Mouse (Mus musculus): ENCODE measurements around the gene Hoxb8. TPM values are rescaled to one million over a fixed set of nuclear protein-coding genes. Genes with fewer than 3 reads are reported as not detected.

Hoxb8 gene
- total RNA-seq (2021): not detected
- long read RNA-seq, experiment 1: 0 reads
- long read RNA-seq, experiment 2: 0 reads

DNA sequence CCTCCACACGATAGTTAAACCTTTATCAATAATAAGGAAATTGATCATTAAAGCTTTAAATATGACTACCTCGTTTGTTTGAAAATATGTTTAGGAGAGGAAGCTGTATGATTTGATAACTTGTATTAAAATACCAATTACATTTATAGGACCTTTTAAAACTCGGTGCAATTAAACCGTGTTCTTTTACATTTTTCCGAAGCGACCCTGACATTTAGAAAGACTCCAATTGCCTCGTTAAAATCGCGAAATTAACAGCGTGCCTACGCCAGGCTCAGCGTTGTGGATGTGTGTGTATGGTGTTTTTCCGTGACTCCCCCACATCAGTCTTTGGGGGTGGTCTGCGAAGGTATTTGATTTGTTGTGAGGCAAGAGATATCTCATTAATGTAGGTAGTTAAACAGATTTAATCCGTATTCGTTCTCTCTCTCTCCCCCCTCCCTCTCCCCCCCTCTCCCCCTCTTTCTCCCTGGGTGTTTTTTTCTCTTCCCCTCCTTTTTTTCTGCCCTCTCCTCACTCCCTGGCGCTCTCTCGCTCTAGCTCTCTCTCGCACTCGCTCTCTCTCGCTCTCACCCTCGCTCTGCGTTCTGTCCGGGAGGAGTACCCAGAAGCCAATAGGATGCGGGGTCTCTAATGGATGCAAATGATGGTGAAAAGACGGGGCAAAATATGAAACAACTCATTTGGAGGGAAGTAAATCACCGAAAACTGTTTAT is at the start of gene Hoxb8:
TSS of gene Hoxb8 (plus strand) at position 51 of the 716 bp plus-strand sequence.
- intact Hi-C loops (cut with DNase I): loop anchor here (10.0 kb wide), 1 partner anchor 733 kb away; the partner anchor contains the start of gene Sp6
- DNase-seq (ENCODE audit: low spot score in 2 of 2): no peak

DNA sequence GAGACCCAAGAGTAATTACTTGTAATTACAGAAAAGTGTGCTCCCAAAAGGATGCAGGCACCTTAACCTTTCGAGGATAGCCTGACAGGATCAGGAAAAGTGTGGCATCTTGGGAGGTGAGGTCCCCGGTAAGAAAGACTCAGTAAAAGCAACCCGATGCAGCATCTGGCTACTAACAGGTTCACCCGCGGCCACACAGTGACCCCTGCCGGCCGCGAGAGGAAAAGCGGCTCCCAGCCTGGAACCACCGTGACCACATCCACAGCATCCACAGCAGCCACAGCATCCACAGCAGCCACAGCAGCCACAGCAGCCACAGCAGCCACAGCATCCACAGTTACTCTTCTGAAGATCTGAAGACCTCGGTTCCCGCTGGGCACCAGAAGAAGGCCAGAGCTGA is 46.8 kb upstream of the Hoxb8 start:
- peak; percentile 26 to 43 for DNase-seq (ENCODE audit: low spot score in 2 of 2)
- intact Hi-C loops (cut with DNase I): loop anchor here (2.0 to 5.0 kb wide), 2 partner anchors 90 to 138 kb away; no protein-coding TSS in a partner anchor

DNA sequence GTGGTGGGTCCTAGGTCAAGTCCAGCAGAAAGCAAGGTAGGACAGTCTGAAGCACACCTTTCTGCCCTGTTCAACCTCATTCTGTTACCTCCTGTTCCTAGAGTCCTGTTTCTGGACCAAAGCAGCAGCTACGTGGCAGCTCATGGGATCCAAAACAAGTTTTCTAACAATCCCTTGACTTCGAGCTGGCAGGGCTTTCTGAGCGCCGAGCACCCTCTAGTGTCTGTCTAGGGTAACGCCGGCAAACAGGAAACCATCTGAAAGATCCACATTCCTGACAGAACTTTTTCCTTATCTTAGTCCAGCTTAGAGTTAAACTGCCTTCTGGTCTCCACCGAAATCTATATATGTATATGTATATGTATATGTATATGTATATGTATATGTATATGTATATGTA is 41.5 kb upstream of the Hoxb8 start:
- DNase-seq (ENCODE audit: low spot score in 2 of 2): peak; percentile 32 to 62
- intact Hi-C loops (cut with DNase I): no loop called here

DNA sequence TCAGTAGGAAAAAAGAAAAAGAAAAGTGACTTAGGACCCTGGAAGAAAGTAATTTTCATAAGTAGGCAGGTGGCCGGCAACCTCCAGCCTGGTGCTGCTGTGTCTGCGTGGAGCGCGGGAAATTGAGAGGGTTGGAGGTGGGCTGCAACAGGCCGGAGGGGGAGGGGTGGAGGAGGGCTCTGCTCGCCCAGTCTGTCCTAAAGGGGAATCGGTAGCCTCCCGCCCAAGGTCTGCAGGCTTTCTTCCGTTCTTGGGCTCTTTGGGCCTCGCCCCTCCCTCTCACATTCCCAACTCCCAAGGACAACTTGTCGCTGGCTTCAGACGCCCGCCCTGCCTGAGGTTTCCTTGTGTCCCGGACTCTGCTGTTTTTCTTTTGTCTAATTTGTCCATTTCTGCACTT is 30.8 kb upstream of the Hoxb8 start:
- DNase-seq (ENCODE audit: low spot score in 2 of 2): no peak
- intact Hi-C loops (cut with DNase I): loop anchor here (10.0 kb wide), 1 partner anchor 46 kb away; no protein-coding TSS in a partner anchor

DNA sequence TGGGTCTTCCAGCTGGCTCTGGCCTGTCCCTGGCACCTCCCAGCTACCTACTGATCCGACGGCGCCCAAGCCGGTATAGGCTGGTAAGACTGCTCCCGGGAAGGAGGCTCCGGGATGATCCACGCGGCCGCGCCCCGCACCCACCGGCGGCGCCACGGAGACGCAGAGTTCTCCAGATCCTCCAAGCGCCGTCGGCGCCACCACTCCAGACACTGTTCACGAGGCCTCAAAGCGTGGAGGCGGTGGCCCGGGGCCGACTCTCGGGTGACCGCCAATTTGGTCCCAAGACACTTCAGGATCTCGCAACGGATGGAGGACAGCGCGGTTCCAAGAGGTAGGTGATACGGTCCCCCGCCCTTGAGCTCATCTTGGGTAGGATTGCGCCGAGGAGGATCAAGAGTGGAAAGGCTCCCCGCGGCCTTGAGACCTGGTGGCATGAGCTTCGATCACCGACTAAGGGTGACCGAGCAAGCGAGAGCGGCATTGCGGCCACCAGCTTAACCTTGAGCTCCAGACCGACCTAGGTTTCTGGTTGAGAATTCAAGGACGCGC is 30.1 kb upstream of the Hoxb8 start:
- no peak for DNase-seq (ENCODE audit: low spot score in 2 of 2)
- intact Hi-C loops (cut with DNase I): loop anchor here (10.0 kb wide), 1 partner anchor 47 kb away; no protein-coding TSS in a partner anchor

DNA sequence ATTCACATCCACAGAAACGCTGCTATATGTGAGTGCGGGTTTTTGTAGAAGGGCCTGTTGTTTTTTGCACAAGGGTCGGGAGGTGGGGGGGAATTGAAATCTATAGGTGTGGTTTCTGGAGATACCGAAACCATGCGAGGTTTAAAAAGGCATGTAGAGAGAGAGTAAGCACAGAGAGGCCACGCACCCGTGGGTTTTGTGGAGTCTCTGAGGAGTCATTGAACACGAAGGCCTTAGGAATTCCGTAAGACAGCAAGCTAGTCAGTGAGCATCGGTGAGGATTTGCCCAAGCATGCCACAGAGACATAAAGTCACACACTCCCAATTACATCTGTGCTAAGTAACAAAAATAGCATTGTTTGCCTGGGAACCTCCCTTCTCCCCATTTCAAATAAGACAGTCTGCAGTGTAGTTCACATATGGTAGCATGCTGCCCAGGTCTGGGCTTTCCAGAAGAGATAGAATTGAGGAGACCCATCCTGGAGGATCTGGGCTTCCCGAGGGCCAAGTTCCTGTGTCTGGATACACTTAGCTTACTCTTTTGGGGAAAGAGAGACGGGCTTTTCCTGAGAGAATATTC is 29.1 kb upstream of the Hoxb8 start:
- DNase-seq (ENCODE audit: low spot score in 2 of 2): no peak
- intact Hi-C loops (cut with DNase I): loop anchor here (10.0 kb wide), 1 partner anchor 48 kb away; no protein-coding TSS in a partner anchor

DNA sequence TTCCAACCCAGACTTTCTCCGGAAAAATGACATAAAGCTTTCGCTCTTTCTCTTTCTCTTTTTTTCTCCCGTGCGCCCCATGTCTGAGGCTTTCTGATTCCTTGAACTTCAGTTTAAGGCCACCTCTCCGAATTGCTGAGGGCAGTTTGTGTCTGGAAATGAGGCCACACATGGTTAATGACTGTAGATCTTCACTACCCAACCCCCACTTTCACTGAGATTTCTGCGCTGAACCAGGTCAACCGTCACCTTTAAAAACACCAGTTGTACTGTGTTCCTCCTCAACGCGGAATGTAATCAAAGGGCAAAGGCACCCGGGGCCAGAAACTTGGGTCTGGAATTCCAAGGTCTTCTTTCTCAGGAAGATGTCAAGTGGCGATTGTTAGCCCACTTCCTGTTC is 27.5 kb upstream of the Hoxb8 start:
- DNase-seq (ENCODE audit: low spot score in 2 of 2): no peak
- intact Hi-C loops (cut with DNase I): loop anchor here (10.0 kb wide), 1 partner anchor 49 kb away; no protein-coding TSS in a partner anchor

DNA sequence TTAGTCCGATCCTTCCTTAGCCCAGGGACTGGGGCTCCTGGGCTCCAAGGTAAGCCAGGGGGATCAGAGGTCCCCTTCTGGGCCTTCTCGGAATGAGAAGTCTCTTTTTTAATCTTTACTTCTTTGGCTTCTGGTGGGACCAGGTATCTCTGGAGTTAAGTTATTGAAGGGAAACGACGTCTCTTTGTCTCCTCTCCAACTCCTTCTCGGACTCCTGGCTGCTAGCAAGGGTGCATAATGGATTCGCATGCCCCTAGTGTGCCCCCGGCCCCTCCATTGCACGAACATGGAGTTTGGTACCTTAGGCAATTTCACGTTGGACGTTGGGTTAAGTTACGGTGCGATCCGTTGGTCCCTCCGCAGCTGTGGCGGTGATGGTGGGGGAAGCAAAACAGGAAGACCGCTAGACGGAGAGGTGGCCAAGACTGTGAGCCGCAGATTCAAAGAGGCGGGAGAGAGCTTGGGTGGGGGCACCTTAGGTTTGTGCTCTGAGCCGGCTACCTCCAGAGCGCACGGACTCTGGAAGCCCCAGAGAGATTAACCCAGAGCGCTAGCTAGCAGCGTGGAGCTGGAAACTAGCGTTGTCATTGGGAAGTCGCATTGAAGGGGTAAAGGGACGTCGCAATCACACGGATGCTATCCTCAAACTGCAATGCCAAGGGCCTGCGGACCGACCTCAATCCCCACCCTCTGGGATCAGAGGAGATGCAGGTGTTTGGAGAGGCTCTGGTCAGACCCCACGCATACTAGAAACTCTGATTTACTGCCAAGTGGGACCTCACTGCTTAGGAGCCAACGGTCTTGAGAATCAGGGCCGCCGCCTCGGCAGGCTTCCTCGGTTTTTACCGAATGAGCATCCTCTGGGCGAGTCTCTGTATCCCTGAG is 26.4 kb upstream of the Hoxb8 start:
- DNase-seq (ENCODE audit: low spot score in 2 of 2): no peak
- intact Hi-C loops (cut with DNase I): loop anchor here (5.0 to 10.0 kb wide), 2 partner anchors 51 to 253 kb away; no protein-coding TSS in a partner anchor

- DNase-seq (ENCODE audit: low spot score in 2 of 2): no peak
- intact Hi-C loops (cut with DNase I): loop anchor here (5.0 to 10.0 kb wide), 2 partner anchors 51 to 254 kb away; no protein-coding TSS in a partner anchor
These were observed 25.7 kb upstream of the Hoxb8 start for GRCm38 (mm10) chr11:96255996-96256445.

DNA sequence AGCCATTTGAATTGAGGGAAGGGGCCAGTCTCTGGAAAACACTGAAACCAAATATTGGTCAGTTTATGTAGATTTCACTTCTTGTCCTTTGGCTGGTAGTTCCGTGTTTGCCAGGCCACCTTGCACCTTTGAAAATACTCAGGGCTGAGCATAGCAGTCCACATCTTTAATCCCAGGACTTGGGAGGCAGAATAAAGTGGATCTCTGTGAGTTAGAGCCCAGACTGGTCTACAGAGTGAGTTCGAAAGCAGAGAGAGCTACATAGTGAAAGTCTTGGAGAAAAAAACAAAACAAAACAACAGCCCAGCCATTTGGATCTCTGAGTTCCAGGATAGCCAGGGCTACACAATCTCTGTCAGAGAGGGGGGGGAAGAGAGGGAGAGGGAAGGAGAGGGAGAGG is 24.6 kb upstream of the Hoxb8 start:
- no peak for DNase-seq (ENCODE audit: low spot score in 2 of 2)
- intact Hi-C loops (cut with DNase I): loop anchor here (5.0 to 10.0 kb wide), 2 partner anchors 52 to 255 kb away; no protein-coding TSS in a partner anchor

- intact Hi-C loops (cut with DNase I): loop anchor here (5.0 to 10.0 kb wide), 2 partner anchors 54 to 257 kb away; no protein-coding TSS in a partner anchor
- DNase-seq (ENCODE audit: low spot score in 2 of 2): no peak
These were observed 22.7 kb upstream of the Hoxb8 start for GRCm38 (mm10) chr11:96259038-96259437.

DNA sequence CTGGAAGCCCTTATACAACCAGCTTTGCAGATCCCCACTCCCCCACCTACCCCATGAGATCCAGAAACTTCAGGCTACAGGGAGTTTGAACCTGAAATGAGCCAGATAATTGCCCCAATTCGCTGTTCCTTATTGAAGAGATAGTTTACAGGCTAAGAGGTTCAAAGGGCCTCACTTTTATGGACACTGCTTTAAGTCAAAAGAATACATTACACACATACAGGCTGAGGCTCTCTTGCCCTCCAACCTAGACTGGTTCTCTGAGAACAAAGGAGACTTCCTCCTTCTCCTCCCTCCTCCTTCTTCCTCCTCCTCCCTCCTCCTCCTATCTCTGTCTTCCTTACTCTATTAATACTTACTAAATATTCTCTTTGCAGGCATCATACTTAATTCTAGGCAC is 22.2 kb upstream of the Hoxb8 start:
- DNase-seq (ENCODE audit: low spot score in 2 of 2): no peak
- intact Hi-C loops (cut with DNase I): loop anchor here (5.0 to 10.0 kb wide), 2 partner anchors 55 to 257 kb away; no protein-coding TSS in a partner anchor

- no peak for DNase-seq (ENCODE audit: low spot score in 2 of 2)
- intact Hi-C loops (cut with DNase I): no loop called here
These were observed 21.3 kb upstream of the Hoxb8 start for GRCm38 (mm10) chr11:96260310-96260970.

DNA sequence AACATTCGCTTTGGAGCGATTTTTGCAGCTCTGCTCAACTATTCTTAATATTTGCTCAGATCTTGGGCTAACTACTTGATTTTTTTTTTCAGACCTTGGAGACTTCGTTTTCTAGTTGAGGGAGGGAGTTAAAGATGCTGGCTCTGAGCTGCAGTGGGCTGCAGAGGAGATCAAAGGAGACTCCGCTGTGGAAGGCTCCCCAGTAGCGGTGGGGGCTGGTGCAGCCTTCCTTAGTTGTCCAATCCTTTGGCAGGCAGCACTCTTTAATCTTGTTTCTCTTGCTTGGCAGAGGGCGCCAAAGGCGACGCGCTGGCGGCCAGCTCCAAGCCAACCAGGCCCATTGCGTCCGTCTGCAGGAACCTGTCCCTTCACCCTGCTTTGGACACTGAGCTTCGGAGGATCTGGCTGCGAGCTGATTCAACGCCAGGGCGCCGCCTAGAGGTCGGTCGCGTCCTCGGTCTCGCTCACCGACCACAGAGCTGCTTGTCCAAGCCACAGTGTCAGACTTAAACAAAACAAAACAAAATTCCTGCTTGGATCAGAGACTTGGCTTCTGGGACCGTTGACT is 20.3 kb upstream of the Hoxb8 start:
- intact Hi-C loops (cut with DNase I): no loop called here
- DNase-seq (ENCODE audit: low spot score in 2 of 2): no peak

- DNase-seq (ENCODE audit: low spot score in 2 of 2): no peak
- intact Hi-C loops (cut with DNase I): no loop called here
These were observed 19.4 kb upstream of the Hoxb8 start for GRCm38 (mm10) chr11:96262262-96262830.

DNA sequence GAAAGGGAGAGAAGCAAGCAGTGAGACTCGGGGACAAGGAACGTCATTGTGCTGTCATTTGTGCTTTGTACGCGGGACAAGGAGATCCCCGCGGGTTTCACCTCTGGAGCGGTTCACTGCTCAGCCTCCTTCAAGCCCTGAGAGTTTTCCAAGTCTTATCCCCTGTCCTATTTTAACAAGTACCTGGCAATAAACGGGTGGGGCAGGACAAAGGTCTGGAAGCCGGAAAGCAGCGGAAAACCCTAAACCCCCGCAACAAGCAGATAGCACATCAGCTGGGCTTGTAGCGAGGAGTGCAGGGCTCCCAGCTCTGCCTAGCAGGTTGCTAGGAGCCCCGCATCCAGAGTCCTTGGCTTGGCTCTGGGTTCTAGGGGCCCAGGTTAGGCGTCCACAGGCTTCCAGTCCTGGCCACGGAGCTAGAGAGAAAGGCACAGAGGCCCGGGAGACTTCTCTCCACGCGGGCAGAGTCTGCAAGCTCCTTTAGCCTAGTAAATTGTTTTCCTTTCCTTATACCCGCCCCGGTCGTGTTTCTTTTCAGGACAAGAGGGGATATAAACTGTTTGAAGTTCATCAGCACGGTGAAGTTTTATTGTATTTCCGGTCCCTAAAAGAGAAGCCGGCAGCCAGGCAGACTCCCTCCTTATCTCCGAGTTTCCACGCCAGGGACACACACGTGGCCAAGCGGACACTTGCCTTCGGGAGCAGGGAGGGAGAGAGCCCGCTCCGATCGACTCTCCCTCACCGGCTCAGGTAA is 17.9 kb upstream of the Hoxb8 start:
- intact Hi-C loops (cut with DNase I): no loop called here
- DNase-seq (ENCODE audit: low spot score in 2 of 2): no peak

GRCm38 (mm10) chr11:96264390-96265020 is 17.2 kb upstream of the Hoxb8 start:
- intact Hi-C loops (cut with DNase I): no loop called here
- no peak for DNase-seq (ENCODE audit: low spot score in 2 of 2)

Data from left cerebral cortex, postnatal 14 days (tissue).